Mouse (Mus musculus) embryonic stem cell, embryonic (primary cell): ENCODE measurements around the gene Gm44973.
"Not testable (repeated sequence)": the region's sequence is repeated elsewhere in the genome, so short reads cannot be mapped to it uniquely, and the experiment has no call there.

Source experiments
- CTCF ChIA-PET, 4 experiments: fragments of 300-600 bp in 2 of 4; fragments of 350-600 bp in 2 of 4; sonication (Branson Sonifier 250); formaldehyde crosslinking; loops; one replicate each; lab custom pipeline; 2022; ENCODE audit warnings: inconsistent platforms in 2 of 4; lab: Charles Lee
- POLR2A ChIA-PET, 4 experiments: fragments of 300-600 bp in 2 of 4; fragments of 350-600 bp in 2 of 4; sonication (Branson Sonifier 250); formaldehyde crosslinking; loops; one replicate each; lab custom pipeline; 2022; ENCODE audit warnings: antibody characterized with exemption in 4 of 4, inconsistent platforms in 1 of 4; lab: Charles Lee

The Gm44973 gene

GRCm38 (mm10) chr7:5076931-5077330, 61.6 kb downstream of the Gm44973 start:
- CTCF ChIA-PET: interaction anchor here in 1 of 4 experiments (0.5 to 0.6 kb wide), 2 partner anchors 25 to 1147 kb away, joined by 3 to 4 read pairs; partner anchors contain the start of gene Zfp580
- POLR2A ChIA-PET: interaction anchor here in 3 of 4 experiments (0.8 to 9.5 kb wide), 19 partner anchors 10 to 1182 kb away, joined by 3 to 240 read pairs (median 4); partner anchors contain the start of genes U2af2 (in 2 of the 3), Ccdc106 (in 1 of the 3), Fiz1 (in 1 of the 3) and Gm44973 (in 1 of the 3)

DNA sequence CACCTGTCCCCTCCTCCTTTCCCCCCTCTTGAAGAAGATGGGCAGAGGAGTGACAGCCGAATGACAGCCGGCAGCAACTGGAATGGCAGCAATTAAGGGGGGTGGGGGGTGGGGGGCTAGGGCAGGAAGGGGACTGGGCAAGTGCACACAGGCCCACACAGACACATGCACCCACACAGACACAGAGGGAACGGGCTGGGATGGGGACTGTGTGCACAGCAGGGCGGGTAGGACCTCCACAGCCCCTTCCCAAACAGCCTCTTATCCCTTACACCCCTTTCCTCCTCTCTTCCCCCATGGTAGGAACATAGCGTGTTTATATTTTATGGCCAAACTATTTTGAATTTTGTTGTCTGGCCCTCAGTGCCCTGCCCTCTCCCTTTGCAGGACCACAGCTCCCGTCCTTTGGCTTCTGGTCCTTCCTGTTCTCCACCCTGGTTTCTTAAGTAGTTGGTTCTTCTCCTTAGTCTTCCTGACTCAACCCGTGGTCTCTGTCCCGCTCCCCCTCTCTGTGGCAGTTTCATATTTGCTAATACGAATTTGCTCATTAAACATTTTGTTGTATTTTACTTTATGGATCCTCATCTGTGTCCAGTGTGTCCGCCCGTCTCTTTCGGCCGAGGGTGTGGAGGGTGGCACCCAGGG, 64.2 kb downstream of the Gm44973 start:
- POLR2A ChIA-PET, CTCF ChIA-PET: not testable (repeated sequence)

GRCm38 (mm10) chr7:5080010-5080751, 64.9 kb downstream of the Gm44973 start, which contains the start of gene Epn1:
Gene Epn1, plus strand, starts transcription at chr7:5080235.
- ChIA-PET POLR2A (interaction anchor here in 3 of 4 experiments (0.7 to 3.1 kb wide), 12 partner anchors 9 to 66 kb away, joined by 3 to 12 read pairs (median 4); partner anchors contain the start of genes Fiz1 (in 1 of the 3), U2af2 (in 1 of the 3) and Zfp524 (in 1 of the 3)), CTCF (no interaction called here)

- CTCF ChIA-PET: no interaction called here
- POLR2A ChIA-PET: interaction anchor here in 3 of 4 experiments (0.7 to 5.4 kb wide), 16 partner anchors 8 to 66 kb away, joined by 3 to 36 read pairs (median 4); partner anchors contain the start of genes Fiz1 (in 1 of the 3), U2af2 (in 1 of the 3) and Zfp524 (in 1 of the 3)
These were observed 65.5 kb downstream of the Gm44973 start for GRCm38 (mm10) chr7:5080815-5081214.

DNA sequence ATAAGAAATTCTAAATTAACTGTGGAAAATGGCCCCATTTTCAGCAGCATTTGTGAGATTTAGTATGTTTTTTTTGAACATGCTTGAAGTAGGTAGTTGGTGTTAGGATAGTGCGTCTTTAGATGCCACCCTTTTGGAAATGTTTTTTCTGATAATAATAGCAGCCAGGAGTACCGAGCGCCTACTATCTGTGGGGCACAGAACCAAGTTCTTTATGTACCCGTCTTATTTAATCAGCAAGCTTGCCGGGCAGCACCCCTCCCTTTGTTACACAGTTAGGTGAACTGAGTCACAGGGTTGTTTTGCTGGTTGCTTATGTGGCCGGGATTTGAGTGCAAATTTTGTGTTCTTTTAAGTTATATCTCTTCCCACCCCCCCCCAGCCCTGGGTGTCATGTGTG, 65.9 kb downstream of the Gm44973 start:
- POLR2A ChIA-PET: interaction anchor here in 3 of 4 experiments (0.6 to 5.4 kb wide), 17 partner anchors 9 to 271 kb away, joined by 3 to 36 read pairs (median 5); partner anchors contain the start of gene U2af2 (in 1 of the 3)
- CTCF ChIA-PET: interaction anchor here in 1 of 4 experiments (0.6 kb wide), 1 partner anchor 11 kb away, joined by 3 read pairs; no protein-coding TSS in a partner anchor

DNA sequence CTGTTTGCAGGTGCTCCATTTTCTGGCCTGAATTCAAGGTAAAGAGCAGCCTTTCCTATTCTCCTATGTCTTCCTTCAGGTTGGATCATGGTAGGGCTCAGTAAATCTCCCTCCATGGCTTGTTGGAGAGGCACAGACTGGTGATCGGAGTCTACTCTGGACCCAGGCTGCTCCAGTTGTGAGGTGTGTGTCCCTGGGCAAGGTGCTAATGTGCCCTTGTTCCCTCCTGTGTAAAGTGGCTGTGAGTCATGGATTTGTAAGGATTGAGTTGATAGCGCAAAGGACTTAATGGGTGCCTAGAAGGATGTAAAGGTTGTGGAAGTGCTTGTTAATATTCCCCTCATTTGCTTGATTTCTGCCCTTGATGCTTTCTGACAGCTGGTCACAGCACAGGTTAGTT, 66.6 kb downstream of the Gm44973 start:
- CTCF ChIA-PET: interaction anchor here in 1 of 4 experiments (0.6 kb wide), 1 partner anchor 11 kb away, joined by 3 read pairs; no protein-coding TSS in a partner anchor
- POLR2A ChIA-PET: interaction anchor here in 3 of 4 experiments (0.6 to 5.4 kb wide), 11 partner anchors 8 to 367 kb away, joined by 3 to 36 read pairs (median 5); no protein-coding TSS in a partner anchor
